Mouse (Mus musculus) common myeloid progenitor, adult 5-6 weeks (primary cell): Measurements from ENCODE around the gene Hebp1. TPM values are rescaled to one million over a fixed set of nuclear protein-coding genes. Genes with fewer than 3 reads are reported as not detected.

Experiments used
- ATAC-seq: replicated peaks from 2 replicates; pipeline ENCODE4 v1.8.0; 2016; ENCODE audit warnings: low read depth, mild to moderate bottlenecking, moderate TSS enrichment, inconsistent platforms; ENCODE audit not compliant: poor library complexity, severe bottlenecking
- total RNA-seq: library from RNA; stranded (forward); fragments of 200-1000, 187-1606 nt; gene quantifications from 2 replicates; pipeline ENCODE4 v1.2.3, GENCODE M21; 2017

Hebp1 gene
- total RNA-seq, 1 experiment from 2014 or later: 30.1 TPM

- no peak for ATAC-seq
These were observed 61.2 kb downstream of the Hebp1 start for GRCm38 (mm10) chr6:135136439-135137161.

- peak; percentile 87 for ATAC-seq
These were observed 62.1 kb downstream of the Hebp1 start for GRCm38 (mm10) chr6:135135735-135136134.

- ATAC-seq: no peak
These were observed 64.3 kb downstream of the Hebp1 start for GRCm38 (mm10) chr6:135133486-135133885.

GRCm38 (mm10) chr6:135133086-135133485 is 64.7 kb downstream of the Hebp1 start:
- ATAC-seq: no peak

GRCm38 (mm10) chr6:135124755-135125380 is 73.0 kb downstream of the Hebp1 start:
- ATAC-seq: peak; percentile 50; the same call in 1 of the 2 replicates

GRCm38 (mm10) chr6:135118183-135118582 is 79.6 kb downstream of the Hebp1 start, which contains the start of gene Gprc5d:
Gprc5d (minus strand) TSS chr6:135118283.
- ATAC-seq: no peak

- peak; percentile 96 for ATAC-seq
These were observed 81.3 kb downstream of the Hebp1 start for GRCm38 (mm10) chr6:135116479-135116878.

- ATAC-seq: no peak
These were observed 84.7 kb downstream of the Hebp1 start for GRCm38 (mm10) chr6:135113114-135113436.

- no peak for ATAC-seq
These were observed 85.3 kb downstream of the Hebp1 start for GRCm38 (mm10) chr6:135112411-135113113.

- ATAC-seq: no peak
These were observed 90.8 kb downstream of the Hebp1 start for GRCm38 (mm10) chr6:135107014-135107413.

- no peak for ATAC-seq
These were observed 95.0 kb downstream of the Hebp1 start for GRCm38 (mm10) chr6:135102736-135103303.

- ATAC-seq: no peak
These were observed 96.9 kb downstream of the Hebp1 start for GRCm38 (mm10) chr6:135100787-135101472.

- no peak for ATAC-seq
These were observed 104.9 kb downstream of the Hebp1 start for GRCm38 (mm10) chr6:135092798-135093470.

- ATAC-seq: no peak
These were observed 107.2 kb downstream of the Hebp1 start for GRCm38 (mm10) chr6:135090661-135091060.

- no peak for ATAC-seq
These were observed 108.0 kb downstream of the Hebp1 start for GRCm38 (mm10) chr6:135089786-135090185.

GRCm38 (mm10) chr6:135087721-135088451 is 109.9 kb downstream of the Hebp1 start:
- peak; percentile 94 for ATAC-seq
